Mouse (Mus musculus): ENCODE data around the gene Sypl. TPM values are rescaled to one million over a fixed set of nuclear protein-coding genes. Genes with fewer than 3 reads are reported as not detected.

Gene Sypl
- total RNA-seq, 2 experiments from 2014 or later, result 65.5 to 187 TPM

Other genes with a start within 250 kb of the Sypl start
- gene Nampt, start 134.3 kb upstream of the Sypl start, total RNA-seq (2015), result 52.1 and 55.0 TPM in 2 replicates
- gene Nampt, start 134.3 kb upstream of the Sypl start, total RNA-seq (2017), result 58.7 and 62.1 TPM in 2 replicates
- not detected in 2 replicates for gene Cdhr3, start 139.0 kb downstream of the Sypl start, total RNA-seq (2015)
- not detected in 2 replicates for gene Cdhr3, start 139.0 kb downstream of the Sypl start, total RNA-seq (2017)
- 71.1 and 96.1 TPM in 2 replicates for gene Atxn7l1, start 193.8 kb downstream of the Sypl start, total RNA-seq (2015)
- gene Atxn7l1, start 193.8 kb downstream of the Sypl start, total RNA-seq (2017), result 33.1 and 37.4 TPM in 2 replicates

Measured in megakaryocyte progenitor cell, adult 5-6 weeks (primary cell).